Mouse (Mus musculus): ENCODE measurements around the gene Gm40193.
"Not testable (repeated sequence)": the region's sequence is repeated elsewhere in the genome, so short reads cannot be mapped to it uniquely, and the experiment has no call there.

Gm40193 gene

GRCm38 (mm10) chr11:70540928-70541327 is 8.2 kb upstream of the Gm40193 start:
- DNase-seq (ENCODE audit: low spot score in 2 of 2) = no peak

- peak; percentile 73 to 81 for DNase-seq (ENCODE audit: low spot score in 2 of 2)
These were observed 7.3 kb upstream of the Gm40193 start, which contains the start of gene Pld2 for GRCm38 (mm10) chr11:70539877-70540587. TSS of gene Pld2 (plus strand) at chr11:70540064.

- DNase-seq (ENCODE audit: low spot score in 2 of 2) = no peak
These were observed 6.7 kb upstream of the Gm40193 start for GRCm38 (mm10) chr11:70539423-70539822.

- DNase-seq (ENCODE audit: low spot score in 2 of 2) = not testable (repeated sequence)
These were observed 1.7 kb downstream of the Gm40193 start for GRCm38 (mm10) chr11:70531065-70531464.

- DNase-seq (ENCODE audit: low spot score in 2 of 2) = no peak
These were observed 4.1 kb downstream of the Gm40193 start for GRCm38 (mm10) chr11:70528610-70529009.

- DNase-seq (ENCODE audit: low spot score in 2 of 2) = no peak
These were observed 6.5 kb downstream of the Gm40193 start for GRCm38 (mm10) chr11:70526211-70526610.

GRCm38 (mm10) chr11:70525726-70526125 is 7.0 kb downstream of the Gm40193 start:
- no peak for DNase-seq (ENCODE audit: low spot score in 2 of 2)

GRCm38 (mm10) chr11:70525184-70525678 is 7.5 kb downstream of the Gm40193 start, which contains the start of gene Psmb6:
TSS of gene Psmb6 (plus strand) at chr11:70525367.
- peak; percentile 88 to 89 for DNase-seq (ENCODE audit: low spot score in 2 of 2)

GRCm38 (mm10) chr11:70524782-70525181 is 8.0 kb downstream of the Gm40193 start:
- no peak for DNase-seq (ENCODE audit: low spot score in 2 of 2)

- not testable (repeated sequence) for DNase-seq (ENCODE audit: low spot score in 2 of 2)
These were observed 9.3 kb downstream of the Gm40193 start for GRCm38 (mm10) chr11:70523306-70523989.

GRCm38 (mm10) chr11:70520178-70520769 is 12.5 kb downstream of the Gm40193 start:
- DNase-seq (ENCODE audit: low spot score in 2 of 2) = no peak

GRCm38 (mm10) chr11:70518923-70519322 is 13.8 kb downstream of the Gm40193 start, which contains the start of gene Gltpd2:
TSS of gene Gltpd2 (plus strand) at chr11:70519196.
- DNase-seq (ENCODE audit: low spot score in 2 of 2) = no peak

GRCm38 (mm10) chr11:70518436-70518835 is 14.3 kb downstream of the Gm40193 start:
- DNase-seq (ENCODE audit: low spot score in 2 of 2) = no peak

GRCm38 (mm10) chr11:70516352-70516751 is 16.4 kb downstream of the Gm40193 start:
- DNase-seq (ENCODE audit: low spot score in 2 of 2) = peak; percentile 24 to 43

- no peak for DNase-seq (ENCODE audit: low spot score in 2 of 2)
These were observed 18.5 kb downstream of the Gm40193 start, which contains the start of gene Vmo1 for GRCm38 (mm10) chr11:70514288-70514687. TSS of gene Vmo1 (minus strand) at chr11:70514616.

GRCm38 (mm10) chr11:70513520-70513919 is 19.2 kb downstream of the Gm40193 start:
- no peak for DNase-seq (ENCODE audit: low spot score in 2 of 2)

- DNase-seq (ENCODE audit: low spot score in 2 of 2) = no peak
These were observed 19.9 kb downstream of the Gm40193 start for GRCm38 (mm10) chr11:70512709-70513342.

GRCm38 (mm10) chr11:70511825-70512224 is 20.9 kb downstream of the Gm40193 start:
- no peak for DNase-seq (ENCODE audit: low spot score in 2 of 2)

- DNase-seq (ENCODE audit: low spot score in 2 of 2) = no peak
These were observed 21.5 kb downstream of the Gm40193 start for GRCm38 (mm10) chr11:70511242-70511641.

- DNase-seq (ENCODE audit: low spot score in 2 of 2) = peak; percentile 33 to 58
These were observed 22.8 kb downstream of the Gm40193 start for GRCm38 (mm10) chr11:70509753-70510564.

- DNase-seq (ENCODE audit: low spot score in 2 of 2) = no peak
These were observed 25.7 kb downstream of the Gm40193 start for GRCm38 (mm10) chr11:70506962-70507515.

Measured in natural killer cell, adult 2 months (primary cell).